Mouse (Mus musculus) forebrain, embryonic 16.5 days (tissue): Measurements from ENCODE around the gene Trim71. TPM values are rescaled to one million over a fixed set of nuclear protein-coding genes. Genes with fewer than 3 reads are reported as not detected.

Source experiments
- ATAC-seq: fragments of 200-750 bp; cut with Nextera tagmentation; 2 replicates; pipeline ENCODE4 v1.8.0; 2017; ENCODE audit warnings: mild to moderate bottlenecking, moderate library complexity
- H3K27ac ChIP-seq: fragments of 300-500 bp; sonication (generic); 2 replicates; pipeline ENCODE4 v1.5.1; 2014; ENCODE audit warnings: low read length, control low read depth
- H3K27me3 ChIP-seq: fragments of 300-500 bp; sonication (generic); replicated peaks from 2 replicates; pipeline ENCODE4 v1.6.1; 2014; ENCODE audit warnings: low read length; ENCODE audit not compliant: control insufficient read depth, insufficient read depth
- H3K36me3 ChIP-seq: fragments of 300-500 bp; sonication (generic); 2 replicates; pipeline ENCODE4 v1.6.1; 2014; ENCODE audit not compliant: control insufficient read depth, insufficient read depth
- H3K4me1 ChIP-seq: fragments of 300-500 bp; sonication (generic); replicated peaks from 2 replicates; pipeline ENCODE4 v1.6.1; 2014; ENCODE audit warnings: low read length; ENCODE audit not compliant: control insufficient read depth, insufficient read depth
- H3K4me2 ChIP-seq: fragments of 300-500 bp; sonication (generic); 2 replicates; pipeline ENCODE4 v1.6.1; 2014; ENCODE audit warnings: mild to moderate bottlenecking, low read length, control low read depth
- H3K4me3 ChIP-seq: fragments of 300-500 bp; sonication (generic); replicated peaks from 2 replicates; pipeline ENCODE4 v1.5.1; 2014; ENCODE audit warnings: mild to moderate bottlenecking, low read length, control low read depth
- H3K9ac ChIP-seq: fragments of 300-500 bp; sonication (generic); replicated peaks from 2 replicates; pipeline ENCODE4 v1.6.1; 2014; ENCODE audit warnings: low read depth, low read length, control low read depth
- H3K9me3 ChIP-seq: fragments of 300-500 bp; sonication (generic); 2 replicates; pipeline ENCODE4 v1.6.1; 2016; ENCODE audit warnings: low read length; ENCODE audit not compliant: control insufficient read depth
- WGBS: fragments of 180-500 bp; shearing (Covaris S2); extraction: QIAGEN DNeasy Blood & Tissue Kit; methylation state at CpG from one replicate; pipeline ENCODE4 v1.1.7; 2014; 5-methylcytosine and 5-hydroxymethylcytosine counted together
- polyA plus RNA-seq: library from polyadenylated mRNA; unstranded; fragments of >200 nt; fragmentation: Nextera tagmentation; extraction: Ambion mirVana; gene quantifications from 2 replicates; pipeline ENCODE4 v1.2.1, GENCODE M21; 2015

Trim71 gene
- polyA plus RNA-seq, 1 experiment from 2014 or later, result 0.13 TPM

DNA sequence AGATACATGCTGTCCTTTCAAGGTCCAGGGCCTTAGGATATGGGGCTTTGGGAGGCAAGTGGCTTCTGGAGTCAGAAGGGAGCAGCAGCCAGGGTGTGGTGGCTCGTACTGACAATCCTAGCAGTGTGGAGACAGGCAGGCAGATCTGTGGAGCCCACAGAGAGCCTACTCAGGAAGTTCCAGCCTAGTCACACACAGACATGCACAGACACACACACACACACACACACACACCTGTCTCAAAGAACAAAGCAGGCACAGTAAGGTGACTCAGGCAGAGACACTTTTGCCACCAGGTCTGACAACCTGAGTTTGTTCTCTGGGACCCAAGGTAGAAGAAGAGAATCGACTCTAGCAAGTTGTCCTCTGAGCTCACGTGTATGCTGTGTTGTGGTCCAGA lies 83.2 kb downstream of the Trim71 start:
- H3K4me2 ChIP-seq, result no peak overlapping the region
- H3K36me3 ChIP-seq, result no peaks in the 10 kb centered on the region
- no peak for ATAC-seq
- H3K27me3 ChIP-seq, result no peaks in the 10 kb centered on the region
- no peak overlapping the region for H3K9ac ChIP-seq
- no peaks in the 10 kb centered on the region for H3K4me1 ChIP-seq
- no peak overlapping the region for H3K27ac ChIP-seq
- H3K4me3 ChIP-seq, result no peak overlapping the region
- 85% methylated on average over 3 of the region's 3 CpGs for WGBS
- no peaks in the 10 kb centered on the region for H3K9me3 ChIP-seq

DNA sequence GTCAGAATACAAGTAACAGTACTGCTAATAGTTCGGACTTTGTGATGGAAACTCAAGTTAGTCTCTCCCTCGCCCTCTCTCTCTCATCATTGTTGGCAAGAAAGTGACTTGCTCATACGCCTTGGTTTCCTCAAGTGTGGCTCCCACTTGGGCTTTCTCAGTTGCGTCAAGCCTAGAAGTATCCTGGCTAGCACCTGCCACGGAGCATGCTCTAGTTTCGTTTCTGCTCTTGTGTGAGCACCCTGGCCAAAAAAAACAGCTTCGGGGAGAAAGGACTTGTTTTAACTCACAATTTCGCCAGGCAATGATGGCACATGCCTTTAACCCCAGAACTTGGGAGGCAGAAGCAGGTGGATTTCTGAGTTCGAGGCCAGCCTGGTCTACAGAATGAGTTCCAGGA lies 87.2 kb downstream of the Trim71 start:
- Histone ChIP-seq H3K9me3 (no peaks in the 10 kb centered on the region), H3K27me3 (no peaks in the 10 kb centered on the region), H3K4me2 (no peak overlapping the region), H3K9ac (no peak overlapping the region), H3K36me3 (no peaks in the 10 kb centered on the region), H3K4me1 (no peaks in the 10 kb centered on the region), H3K4me3 (no peak overlapping the region), H3K27ac (no peak overlapping the region)
- no peak for ATAC-seq
- 94% methylated on average over 9 of the region's 9 CpGs for WGBS

DNA sequence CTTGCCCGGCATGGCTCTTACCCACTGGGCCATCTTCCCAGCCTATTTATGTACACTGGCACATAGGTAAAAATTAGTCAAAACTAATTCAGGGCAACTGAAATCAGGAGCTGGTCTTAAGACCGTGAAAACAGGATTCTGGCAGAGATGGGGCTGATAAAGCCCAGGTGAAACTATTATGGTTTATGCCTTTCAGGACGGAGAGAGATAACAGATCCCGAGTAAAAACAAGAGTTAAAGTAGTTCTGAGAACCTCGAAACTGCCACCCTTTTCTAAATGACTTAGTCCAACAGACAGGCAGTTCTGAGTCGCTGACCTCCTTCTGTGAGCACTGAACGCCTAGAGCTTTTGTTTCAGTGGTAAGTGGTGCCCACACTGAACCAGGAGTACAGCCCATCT lies 92.3 kb downstream of the Trim71 start:
- WGBS, result 84% methylated on average over 7 of the region's 7 CpGs
- H3K4me2 ChIP-seq, result no peak overlapping the region
- H3K27ac ChIP-seq, result no peak overlapping the region
- H3K4me3 ChIP-seq, result no peak overlapping the region
- H3K9ac ChIP-seq, result no peak overlapping the region
- H3K4me1 ChIP-seq, result no peaks in the 10 kb centered on the region
- H3K9me3 ChIP-seq, result no peaks in the 10 kb centered on the region
- no peak for ATAC-seq
- H3K27me3 ChIP-seq, result no peaks in the 10 kb centered on the region
- H3K36me3 ChIP-seq, result no peaks in the 10 kb centered on the region

DNA sequence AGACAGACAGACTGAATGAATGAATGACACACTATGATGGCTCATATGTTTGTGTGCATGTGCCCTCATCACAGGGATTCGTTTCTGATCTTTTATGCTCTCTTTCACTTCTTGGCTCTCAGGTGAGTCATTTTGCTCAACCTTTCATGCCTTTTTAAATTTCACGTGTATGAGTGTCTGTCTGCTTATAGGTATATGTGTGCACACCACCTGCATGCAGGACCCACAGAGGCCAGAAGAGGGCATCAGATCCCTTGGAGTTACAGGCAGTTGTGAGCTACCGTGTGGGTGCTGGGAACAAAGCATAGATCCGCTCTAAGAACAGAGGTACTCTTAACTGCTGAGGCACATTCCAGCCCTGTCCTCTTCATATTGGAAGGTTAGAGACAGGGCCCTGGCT lies 95.5 kb downstream of the Trim71 start:
- Histone ChIP-seq H3K27ac (no peak overlapping the region), H3K36me3 (no peaks in the 10 kb centered on the region), H3K4me2 (no peak overlapping the region), H3K4me1 (no peaks in the 10 kb centered on the region), H3K27me3 (no peaks in the 10 kb centered on the region), H3K9me3 (no peaks in the 10 kb centered on the region), H3K9ac (no peak overlapping the region), H3K4me3 (no peak overlapping the region)
- WGBS, result 90% methylated on average over 4 of the region's 4 CpGs
- no peak for ATAC-seq

DNA sequence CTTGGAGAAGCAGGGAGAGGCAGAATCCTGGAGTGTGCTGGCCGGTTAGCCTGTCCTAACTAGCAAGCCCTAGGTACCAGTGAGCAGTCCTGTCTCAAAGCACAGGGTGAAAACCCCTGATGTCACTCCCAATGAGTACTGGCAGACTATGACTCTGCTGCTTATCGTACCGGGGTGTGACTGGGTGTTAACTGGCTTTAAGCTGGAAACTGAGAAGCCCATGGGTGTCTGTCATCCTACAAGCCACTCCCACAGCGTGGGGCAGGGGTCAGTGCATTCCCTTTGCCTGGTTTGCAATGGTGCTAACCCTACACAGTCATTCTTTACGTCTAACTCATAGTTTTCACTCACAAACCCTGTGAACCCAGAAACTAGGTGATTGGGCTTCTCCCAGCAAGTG lies 96.0 kb downstream of the Trim71 start:
- Histone ChIP-seq H3K4me2 (no peak overlapping the region), H3K27ac (no peak overlapping the region), H3K4me1 (no peaks in the 10 kb centered on the region), H3K36me3 (no peaks in the 10 kb centered on the region), H3K9ac (no peak overlapping the region), H3K4me3 (no peak overlapping the region), H3K9me3 (no peaks in the 10 kb centered on the region), H3K27me3 (no peaks in the 10 kb centered on the region)
- WGBS, result 90% methylated on average over 5 of the region's 5 CpGs
- no peak for ATAC-seq

DNA sequence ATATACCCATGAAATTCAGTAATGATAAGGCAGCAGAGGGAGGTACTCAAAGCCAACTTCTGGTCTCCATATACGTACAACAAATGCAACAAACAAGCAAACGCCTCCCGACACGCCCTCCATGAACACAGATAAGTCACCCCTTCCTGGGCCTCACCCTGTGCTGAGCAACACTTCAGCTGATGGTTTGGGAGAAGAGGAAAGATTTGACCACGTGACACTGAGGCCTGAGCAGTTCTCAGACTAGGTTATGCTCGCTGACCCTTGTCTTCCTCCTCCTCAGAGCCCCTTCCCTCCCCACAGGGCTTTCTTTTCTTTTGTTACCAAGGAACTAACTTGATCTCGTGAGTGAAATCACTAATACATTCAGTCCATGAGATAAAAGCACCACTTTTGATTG lies 97.3 kb downstream of the Trim71 start:
- ATAC-seq, result no peak
- no peak overlapping the region for H3K27ac ChIP-seq
- no peak overlapping the region for H3K4me3 ChIP-seq
- no peak overlapping the region for H3K4me2 ChIP-seq
- no peak overlapping the region for H3K9ac ChIP-seq
- no peaks in the 10 kb centered on the region for H3K27me3 ChIP-seq
- H3K36me3 ChIP-seq, result no peaks in the 10 kb centered on the region
- H3K4me1 ChIP-seq, result no peaks in the 10 kb centered on the region
- no peaks in the 10 kb centered on the region for H3K9me3 ChIP-seq
- 74% methylated on average over 7 of the region's 7 CpGs for WGBS

DNA sequence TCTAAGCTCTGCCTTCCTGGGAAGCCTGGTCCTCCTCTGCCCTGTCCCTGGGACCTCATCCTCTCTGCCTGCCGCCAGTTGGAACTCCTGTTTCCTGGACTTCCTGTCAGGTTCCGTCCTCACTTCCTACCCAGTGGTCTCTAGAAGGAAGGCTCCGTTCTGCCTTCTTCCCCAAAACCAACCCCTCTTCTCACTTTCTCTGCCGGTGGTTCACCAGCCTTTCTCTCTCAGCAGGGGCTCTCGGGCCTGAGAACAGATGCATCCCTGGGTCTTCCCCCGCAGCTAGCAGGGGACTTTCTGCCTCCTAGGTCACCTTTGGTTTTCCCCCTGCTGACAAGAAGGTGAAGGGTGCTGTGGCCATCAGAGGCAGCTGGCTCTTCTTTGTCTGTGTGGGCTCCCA lies 98.7 kb downstream of the Trim71 start:
- no peaks in the 10 kb centered on the region for H3K36me3 ChIP-seq
- no peaks in the 10 kb centered on the region for H3K9me3 ChIP-seq
- no peak overlapping the region for H3K27ac ChIP-seq
- no peak overlapping the region for H3K9ac ChIP-seq
- H3K4me3 ChIP-seq, result no peak overlapping the region
- H3K4me1 ChIP-seq, result no peaks in the 10 kb centered on the region
- H3K4me2 ChIP-seq, result no peak overlapping the region
- no peak for ATAC-seq
- 84% methylated on average over 6 of the region's 6 CpGs for WGBS
- no peaks in the 10 kb centered on the region for H3K27me3 ChIP-seq

DNA sequence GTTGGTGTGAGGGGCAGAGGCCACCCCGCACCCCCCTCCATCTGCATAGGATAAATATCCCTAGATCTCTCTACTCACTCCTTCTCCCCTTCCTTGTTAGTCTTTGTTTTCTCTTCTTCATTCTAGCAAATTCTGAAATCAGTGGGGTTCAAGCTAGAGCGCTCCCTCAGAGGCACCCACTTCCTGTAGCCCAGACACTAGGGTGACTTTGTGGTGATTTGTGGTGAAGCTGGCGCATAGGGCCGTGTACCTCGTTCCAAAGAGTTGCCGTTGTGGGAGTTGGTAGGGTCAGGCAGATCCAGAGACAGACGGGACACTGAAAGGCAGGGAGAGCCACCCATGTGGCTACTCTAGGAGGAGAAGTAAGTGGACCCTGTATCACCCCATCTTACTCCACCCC lies 101.6 kb downstream of the Trim71 start:
- 0 out of 2 replicates have a peak, but pooled peaks cover 2% of the 10 kb centered on the region for H3K36me3 ChIP-seq
- H3K4me2 ChIP-seq, result no peak overlapping the region
- no peaks in the 10 kb centered on the region for H3K27me3 ChIP-seq
- no peaks in the 10 kb centered on the region for H3K4me1 ChIP-seq
- ATAC-seq, result no peak
- H3K9me3 ChIP-seq, result no peaks in the 10 kb centered on the region
- no peak overlapping the region for H3K27ac ChIP-seq
- no peak overlapping the region for H3K9ac ChIP-seq
- 96% methylated on average over 7 of the region's 7 CpGs for WGBS
- no peak overlapping the region for H3K4me3 ChIP-seq

DNA sequence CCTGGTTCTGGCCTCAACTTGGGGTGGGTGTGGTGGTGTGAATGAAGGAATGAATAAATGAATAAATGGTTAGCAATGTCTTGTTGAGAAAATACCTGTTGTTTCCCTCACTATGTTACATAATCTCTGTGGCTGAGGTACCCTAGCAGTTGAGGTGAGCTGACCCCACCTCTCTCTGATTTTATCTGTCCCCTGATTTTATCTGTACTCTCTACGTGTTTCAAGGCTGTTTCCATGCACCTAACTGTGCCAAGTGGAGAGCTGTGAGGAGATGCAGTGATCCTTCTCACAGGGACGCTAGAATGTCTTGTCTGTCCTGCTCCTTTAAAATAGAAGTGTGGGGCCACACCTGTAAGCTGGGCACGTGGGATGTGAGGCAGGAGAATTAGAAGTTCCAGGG lies 105.7 kb downstream of the Trim71 start:
- Histone ChIP-seq H3K9me3 (no peaks in the 10 kb centered on the region), H3K4me1 (no peaks in the 10 kb centered on the region), H3K9ac (no peak overlapping the region), H3K4me3 (no peak overlapping the region), H3K27ac (no peak overlapping the region), H3K27me3 (no peaks in the 10 kb centered on the region), H3K4me2 (no peak overlapping the region), H3K36me3 (0 out of 2 replicates have a peak, but pooled peaks cover 2% of the 10 kb centered on the region)
- no peak for ATAC-seq
- 82% methylated on average over 3 of the region's 3 CpGs for WGBS
